Mouse (Mus musculus): ENCODE measurements around the gene Scaf8. TPM values are rescaled to one million over a fixed set of nuclear protein-coding genes. Genes with fewer than 3 reads are reported as not detected.
"Not testable (repeated sequence)": the region's sequence is repeated elsewhere in the genome, so short reads cannot be mapped to it uniquely, and the experiment has no call there.

The Scaf8 gene
- total RNA-seq, 4 experiments from 2014 or later = 21.0 to 25.8 (median 22.5) TPM

- peak; percentile 28 to 49 for DNase-seq (ENCODE audit: low spot score in 2 of 2)
Observed at GRCm38 (mm10) chr17:3115380-3115974, 705 bp downstream of the Scaf8 start.

GRCm38 (mm10) chr17:3120949-3121348 lies 6.2 kb downstream of the Scaf8 start:
- DNase-seq (ENCODE audit: low spot score in 2 of 2) = not testable (repeated sequence)

GRCm38 (mm10) chr17:3123581-3123980 lies 8.8 kb downstream of the Scaf8 start:
- not testable (repeated sequence) for DNase-seq (ENCODE audit: low spot score in 2 of 2)

GRCm38 (mm10) chr17:3128716-3129115 lies 13.9 kb downstream of the Scaf8 start:
- no peak for DNase-seq (ENCODE audit: low spot score in 2 of 2)

- no peak for DNase-seq (ENCODE audit: low spot score in 2 of 2)
Observed at GRCm38 (mm10) chr17:3129791-3130190, 15.0 kb downstream of the Scaf8 start.

GRCm38 (mm10) chr17:3135346-3135745 lies 20.6 kb downstream of the Scaf8 start:
- no peak for DNase-seq (ENCODE audit: low spot score in 2 of 2)

- DNase-seq (ENCODE audit: low spot score in 2 of 2) = no peak
Observed at GRCm38 (mm10) chr17:3136127-3136526, 21.4 kb downstream of the Scaf8 start.

GRCm38 (mm10) chr17:3138387-3138786 lies 23.6 kb downstream of the Scaf8 start:
- no peak for DNase-seq (ENCODE audit: low spot score in 2 of 2)

GRCm38 (mm10) chr17:3140100-3140499 lies 25.3 kb downstream of the Scaf8 start:
- no peak for DNase-seq (ENCODE audit: low spot score in 2 of 2)

- DNase-seq (ENCODE audit: low spot score in 2 of 2) = no peak
Observed at GRCm38 (mm10) chr17:3148853-3149252, 34.1 kb downstream of the Scaf8 start.

- DNase-seq (ENCODE audit: low spot score in 2 of 2) = no peak
Observed at GRCm38 (mm10) chr17:3149541-3149940, 34.8 kb downstream of the Scaf8 start.

GRCm38 (mm10) chr17:3150701-3151100 lies 35.9 kb downstream of the Scaf8 start:
- not testable (repeated sequence) for DNase-seq (ENCODE audit: low spot score in 2 of 2)

- DNase-seq (ENCODE audit: low spot score in 2 of 2) = no peak
Observed at GRCm38 (mm10) chr17:3151181-3151580, 36.4 kb downstream of the Scaf8 start.

GRCm38 (mm10) chr17:3156176-3156575 lies 41.4 kb downstream of the Scaf8 start:
- not testable (repeated sequence) for DNase-seq (ENCODE audit: low spot score in 2 of 2)

- DNase-seq (ENCODE audit: low spot score in 2 of 2) = no peak
Observed at GRCm38 (mm10) chr17:3157016-3157415, 42.2 kb downstream of the Scaf8 start.

GRCm38 (mm10) chr17:3162905-3163304 lies 48.1 kb downstream of the Scaf8 start:
- DNase-seq (ENCODE audit: low spot score in 2 of 2) = peak in 1 of 2 experiments; percentile 10

GRCm38 (mm10) chr17:3180425-3180945 lies 65.7 kb downstream of the Scaf8 start:
- not testable (repeated sequence) for DNase-seq (ENCODE audit: low spot score in 2 of 2)

GRCm38 (mm10) chr17:3195483-3195882 lies 80.7 kb downstream of the Scaf8 start:
- DNase-seq (ENCODE audit: low spot score in 2 of 2) = not testable (repeated sequence)

GRCm38 (mm10) chr17:3200328-3200727 lies 85.6 kb downstream of the Scaf8 start:
- DNase-seq (ENCODE audit: low spot score in 2 of 2) = peak; percentile 10 to 37

- no peak for DNase-seq (ENCODE audit: low spot score in 2 of 2)
Observed at GRCm38 (mm10) chr17:3203916-3204315, 89.1 kb downstream of the Scaf8 start.

- DNase-seq (ENCODE audit: low spot score in 2 of 2) = no peak
Observed at GRCm38 (mm10) chr17:3204826-3205405, 90.1 kb downstream of the Scaf8 start.

- DNase-seq (ENCODE audit: low spot score in 2 of 2) = no peak
Observed at GRCm38 (mm10) chr17:3206527-3207398, 92.0 kb downstream of the Scaf8 start.
